Mouse (Mus musculus): ENCODE results near the gene Acsbg2.

- TF ChIP-seq GATA1 (IDR thresholded peaks at IDR 0.05; ENCODE audit: low read length): no peak
- no peak for TF ChIP-seq TAL1 (IDR thresholded peaks at IDR 0.05; ENCODE audit: low read length)
Observed at GRCm38 (mm10) chr17:56874936-56875651, 847 bp upstream of the Acsbg2 start, which contains the start of gene 1700061G19Rik.
